Mouse (Mus musculus) cerebellum, adult 2 months (tissue): Measurements from ENCODE around the gene Ssr2. TPM values are rescaled to one million over a fixed set of nuclear protein-coding genes. Genes with fewer than 3 reads are reported as not detected.
A peak's percentile ranks its signal among the peaks of the same experiment; 100 is the strongest.

Experiments used
- DNase-seq, 2 experiments: peaks; one replicate each; pipeline ENCODE4 v3.0.0; 2021
- H3K27ac ChIP-seq: fragments of 200-500 bp; 2 replicates; pipeline ENCODE4 v1.5.1; 2012; ENCODE audit warnings: low read length, control low read depth, inconsistent platforms; ENCODE audit not compliant: insufficient read depth
- H3K27me3 ChIP-seq: fragments of 200-500 bp; 2 replicates; pipeline ENCODE4 v1.6.1; 2012; ENCODE audit warnings: inconsistent platforms, mild to moderate bottlenecking, low read length, moderate library complexity; ENCODE audit not compliant: control insufficient read depth, insufficient read depth
- H3K4me1 ChIP-seq: fragments of 200-500 bp; 2 replicates; pipeline ENCODE4 v1.6.1; 2011; ENCODE audit warnings: low read length; ENCODE audit not compliant: control insufficient read depth, insufficient read depth
- H3K4me3 ChIP-seq: fragments of 200-500 bp; replicated peaks from 2 replicates; pipeline ENCODE3; 2011; ENCODE audit warnings: mild to moderate bottlenecking, low read depth, low read length, control low read depth; ENCODE audit not compliant: insufficient read depth
- CTCF ChIP-seq: fragments of 200-500 bp; IDR thresholded peaks from 2 replicates; pipeline ENCODE4 v1.5.1; 2011; ENCODE audit warnings: low read depth, mild to moderate bottlenecking, control low read depth, low read length, moderate library complexity, borderline replicate concordance; ENCODE audit not compliant: insufficient read depth
- POLR2A ChIP-seq: fragments of 200-500 bp; IDR thresholded peaks from 2 replicates; pipeline ENCODE4 v1.6.1; 2011; ENCODE audit warnings: low read length, control low read depth, borderline replicate concordance; ENCODE audit not compliant: insufficient read depth
- WGBS: fragments of 180-500 bp; shearing (Covaris S2); methylation state at CpG from one replicate; pipeline ENCODE4 v1.1.7; 2018; 5-methylcytosine and 5-hydroxymethylcytosine counted together
- polyA plus RNA-seq: library from polyadenylated mRNA; depleted of rRNA; stranded (reverse); fragments of >200 nt; gene quantifications from 2 replicates; pipeline ENCODE4 v1.2.3, GENCODE M21; 2012; rRNA removed

Ssr2 gene
- 141 and 142 TPM in 2 replicates for polyA plus RNA-seq

- TF ChIP-seq CTCF: no peak
- no peak for TF ChIP-seq POLR2A
- WGBS: 89% methylated on average over 3 of the region's 3 CpGs
- no peak within 1 kb of the TSS for H3K27ac ChIP-seq
- H3K27me3 ChIP-seq: no peaks in the 10 kb centered on the region
- H3K4me1 ChIP-seq: no peaks in the 10 kb centered on the region
- H3K4me3 ChIP-seq: no peak within 1 kb of the TSS
- no peak for DNase-seq
Observed at GRCm38 (mm10) chr3:88575540-88575939, at the start of gene Ssr2. Gene Ssr2, plus strand, starts transcription at chr3:88575876.

GRCm38 (mm10) chr3:88526157-88527131 is 49.2 kb upstream of the Ssr2 start:
- H3K27me3 ChIP-seq: no peaks in the 10 kb centered on the region
- H3K27ac ChIP-seq: no peak overlapping the region
- no peak overlapping the region for H3K4me3 ChIP-seq
- TF ChIP-seq POLR2A (no peak), CTCF (peak; percentile 100)
- DNase-seq: peak; percentile 84 to 85
- peaks cover 12% of the 10 kb centered on the region for H3K4me1 ChIP-seq
- WGBS: 29% methylated on average over 17 of the region's 17 CpGs

- 47% methylated on average over 8 of the region's 8 CpGs for WGBS
- peak in 1 of 2 experiments; percentile 16 for DNase-seq
Observed at GRCm38 (mm10) chr3:88527565-88527964, 48.1 kb upstream of the Ssr2 start.

GRCm38 (mm10) chr3:88528646-88529045 is 47.0 kb upstream of the Ssr2 start:
- TF ChIP-seq CTCF (no peak), POLR2A (no peak)
- no peak for DNase-seq
- Histone ChIP-seq H3K27ac (no peak overlapping the region), H3K4me1 (peaks cover 16% of the 10 kb centered on the region), H3K27me3 (no peaks in the 10 kb centered on the region), H3K4me3 (no peak overlapping the region)
- WGBS: 91% methylated on average over 11 of the region's 11 CpGs

More at GRCm38 (mm10) chr3:88527565-88527964, 48.1 kb upstream of the Ssr2 start:
- no peak for TF ChIP-seq CTCF
- no peak for TF ChIP-seq POLR2A
- H3K4me3 ChIP-seq: no peak overlapping the region
- no peak overlapping the region for H3K27ac ChIP-seq
- H3K27me3 ChIP-seq: no peaks in the 10 kb centered on the region
- H3K4me1 ChIP-seq: peaks cover 13% of the 10 kb centered on the region

GRCm38 (mm10) chr3:88529204-88530000 is 46.3 kb upstream of the Ssr2 start:
- Histone ChIP-seq H3K4me1 (peaks cover 16% of the 10 kb centered on the region), H3K27ac (no peak overlapping the region), H3K27me3 (no peaks in the 10 kb centered on the region), H3K4me3 (no peak overlapping the region)
- no peak for TF ChIP-seq POLR2A
- no peak for TF ChIP-seq CTCF
- 53% methylated on average over 7 of the region's 7 CpGs for WGBS
- DNase-seq: peak in 1 of 2 experiments; percentile 19

- H3K4me3 ChIP-seq: peak overlapping the region; percentile 84
- no peaks in the 10 kb centered on the region for H3K27me3 ChIP-seq
- peak in 1 of 2 experiments; percentile 22 for DNase-seq
Observed at GRCm38 (mm10) chr3:88530082-88530864, 45.4 kb upstream of the Ssr2 start.

More at GRCm38 (mm10) chr3:88530082-88530864, 45.4 kb upstream of the Ssr2 start:
- Histone ChIP-seq H3K4me1 (peaks cover 16% of the 10 kb centered on the region), H3K27ac (no peak overlapping the region)
- no peak for TF ChIP-seq CTCF
- 44% methylated on average over 11 of the region's 11 CpGs for WGBS
